In genomic region chr15:19687239-19687638, GRCm38 (mm10) we compare ENCODE assay signal across 21 mouse cellular contexts.
A peak's percentile ranks its signal among the peaks of the same experiment; 100 is the strongest.
DNase-seq lines count a peak whose midpoint lies in the region; TF ChIP-seq lines count a peak whose summit lies in the region.
"Had no signal": no experiment of that assay in that cellular context is flagged by ENCODE, and none has a peak within 500 bp of the region (broad histone marks: within the 10 kb centered on the region; RNA-seq: fewer than 3 reads in every experiment).

No protein-coding gene starts in this region.

- WGBS in lung, adult 2 months = 55% methylated on average over 2 of the region's 2 CpGs

- H3K4me1 ChIP-seq in lung, adult 2 months (ENCODE audit: control insufficient read depth, insufficient read depth, low read length) = no peaks in the 10 kb centered on the region
- H3K4me1 ChIP-seq: embryonic facial prominence, embryonic 15.5 days; forebrain, embryonic 10.5 days; heart, embryonic 13.5 days; hindbrain, embryonic 15.5 days had no signal

- no peak for TF ChIP-seq POLR2A in lung, adult 2 months (IDR thresholded peaks at IDR 0.05; ENCODE audit: borderline replicate concordance, extremely low read depth, low read depth, low read length)

- no peak for TF ChIP-seq CTCF in lung, adult 2 months (IDR thresholded peaks at IDR 0.05; ENCODE audit: insufficient read depth, low read length)

- no peak overlapping the region for H3K4me3 ChIP-seq in lung, adult 2 months (replicated peaks; ENCODE audit: extremely low read depth, low read depth, low read length)
- H3K4me3 ChIP-seq: embryonic facial prominence, embryonic 15.5 days; erythroblast, embryonic 14.5 days; forebrain, embryonic 10.5 days; gastrocnemius, adult 2 months; heart, embryonic 13.5 days; hindbrain, embryonic 15.5 days had no signal

- intact Hi-C loops in left cerebral cortex, postnatal 10 days (cut with DNase I) = no loop called here
- intact Hi-C loops in left cerebral cortex, postnatal 14 days (cut with DNase I) = no loop called here

- DNase-seq in frontal cortex, adult 2 months (ENCODE audit: extremely low spot score in 1 of 2, low spot score in 1 of 2) = peak; percentile 9 to 48
- no peak for DNase-seq in frontal cortex, postnatal 25 days (ENCODE audit: low spot score in 2 of 2)
- peak; percentile 6 to 7 for DNase-seq in left cerebral cortex, adult 9 months (ENCODE audit: low spot score in 2 of 2)
- DNase-seq in left cerebral cortex, postnatal 10 days (ENCODE audit: extremely low spot score in 1 of 2, low spot score in 2 of 2) = no peak
- peak; percentile 3 to 7 for DNase-seq in left cerebral cortex, postnatal 14 days (ENCODE audit: low spot score in 2 of 2)
- peak; percentile 7 for DNase-seq in right cerebral cortex, postnatal 25 days
- no peak for DNase-seq in lung, adult 2 months
- DNase-seq: adrenal gland, adult 2 months; adrenal gland, postnatal 25 days; cerebellum, adult 11 months; cerebellum, adult 8-10 months; cerebellum, postnatal 14 days; embryo, embryonic 11 days; gastrocnemius, adult 2 months; gastrocnemius, postnatal 25 days; heart, postnatal 36 days had no signal

Comparison
In these comparisons a context has a peak if more than half of its experiments do, and no peak if none do; other contexts are left out.
1. DNase-seq: peak in frontal cortex, adult 2 months (2 of 2), left cerebral cortex, adult 9 months (2 of 2), left cerebral cortex, postnatal 14 days (2 of 2) and right cerebral cortex, postnatal 25 days (single experiment); none in frontal cortex, postnatal 25 days (0 of 2), left cerebral cortex, postnatal 10 days (0 of 2) and lung, adult 2 months (single experiment).